Mouse (Mus musculus): ENCODE measurements around the gene Epb41l5.

DNA sequence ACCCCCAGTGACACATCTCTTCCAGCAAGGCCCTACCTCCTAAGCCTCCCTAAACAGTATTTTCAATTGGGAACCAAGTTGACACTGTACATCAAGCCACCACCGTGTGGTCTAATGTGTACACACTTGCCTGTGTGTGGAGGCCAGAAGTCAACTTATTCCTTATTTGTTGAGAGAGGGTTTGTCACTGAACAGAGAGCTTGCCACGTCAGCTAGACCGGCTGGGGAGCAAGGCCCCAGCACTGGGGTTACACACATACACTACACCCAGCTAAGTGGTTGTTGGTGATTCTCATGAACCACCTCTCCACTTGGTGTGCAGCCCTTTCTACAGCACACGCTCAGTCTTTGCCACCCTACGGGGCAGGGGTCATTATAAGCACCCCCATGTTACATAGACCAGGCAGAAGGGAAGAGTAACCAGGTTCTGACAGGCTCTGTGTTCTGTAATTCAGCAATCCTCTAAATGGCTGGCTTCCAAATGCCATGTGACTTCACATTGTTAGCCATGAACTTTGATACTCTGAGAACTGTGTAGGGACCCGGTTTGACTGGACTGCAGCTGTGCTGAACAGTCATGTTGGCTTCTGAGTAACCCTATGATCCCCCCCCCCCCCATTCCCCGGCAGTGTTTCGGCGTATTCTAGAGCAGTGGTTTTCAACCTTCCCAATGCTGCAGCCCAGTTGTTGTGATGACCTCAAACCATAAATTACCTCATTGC, 107.8 kb downstream of the Epb41l5 start:
- no peak for TF ChIP-seq CTCF (IDR thresholded peaks at IDR 0.05; ENCODE audit: insufficient read depth, low read depth, low read length)
- TF ChIP-seq POLR2A (IDR thresholded peaks at IDR 0.05; ENCODE audit: insufficient read depth, low read depth, low read length) = no peak

Data from olfactory bulb, adult 2 months (tissue).